Mouse (Mus musculus): ENCODE measurements around the gene Dsn1.

Dsn1 gene

DNA sequence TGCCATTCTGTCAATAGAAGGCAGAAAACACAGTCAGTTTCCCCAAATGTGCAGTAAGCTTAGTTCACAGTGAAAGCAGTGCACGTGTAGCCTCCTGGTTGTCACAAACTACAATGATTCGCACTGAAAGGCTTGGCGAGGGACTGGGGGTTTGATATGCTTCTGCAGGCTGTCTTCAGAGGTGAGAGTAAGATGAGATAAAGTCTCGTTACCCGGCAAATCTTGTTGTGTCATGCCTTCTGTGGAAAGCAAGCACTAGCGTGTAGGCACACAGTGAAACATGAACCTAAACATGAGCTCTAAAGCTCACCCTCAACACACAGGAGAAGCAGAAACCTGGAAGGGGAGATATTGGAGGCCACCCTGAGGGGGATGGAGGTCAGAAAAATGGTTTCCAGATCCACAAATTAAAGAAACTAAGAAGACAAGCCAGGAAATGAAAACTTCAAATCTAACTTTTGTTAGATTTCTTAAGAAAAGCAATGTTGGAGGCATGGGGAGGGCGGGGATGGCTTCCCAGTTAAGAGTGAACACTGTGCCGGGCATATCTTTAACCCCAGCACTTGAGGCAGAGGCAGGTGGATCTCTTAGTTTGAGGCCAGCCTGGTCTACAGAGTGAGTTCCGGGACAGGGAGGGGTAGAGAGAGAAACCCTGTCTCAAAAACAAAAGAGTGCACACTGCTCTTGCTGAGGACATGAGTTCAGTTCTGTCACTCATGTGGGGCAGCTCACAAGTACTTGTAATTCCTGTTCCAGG is 48.3 kb downstream of the Dsn1 start:
- no peak for DNase-seq

DNA sequence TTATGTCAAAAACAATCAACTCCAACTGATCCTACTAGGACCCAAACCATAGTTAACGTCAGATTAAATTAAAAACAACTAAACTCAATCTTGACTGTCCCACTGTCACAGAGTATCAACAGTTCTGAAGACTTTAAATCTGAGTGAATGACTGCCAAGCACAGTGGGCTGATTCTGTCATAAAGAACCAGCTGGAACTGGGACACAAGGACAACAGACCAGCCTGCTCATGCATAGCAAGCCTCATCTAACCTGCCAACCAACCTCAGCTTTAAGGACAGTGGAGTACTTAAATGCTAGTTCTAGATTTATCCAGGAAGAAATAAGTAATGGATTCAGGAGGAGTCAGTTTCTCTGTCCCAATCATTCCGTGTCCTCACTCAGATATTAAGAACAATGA is 49.9 kb downstream of the Dsn1 start:
- no peak for DNase-seq

DNA sequence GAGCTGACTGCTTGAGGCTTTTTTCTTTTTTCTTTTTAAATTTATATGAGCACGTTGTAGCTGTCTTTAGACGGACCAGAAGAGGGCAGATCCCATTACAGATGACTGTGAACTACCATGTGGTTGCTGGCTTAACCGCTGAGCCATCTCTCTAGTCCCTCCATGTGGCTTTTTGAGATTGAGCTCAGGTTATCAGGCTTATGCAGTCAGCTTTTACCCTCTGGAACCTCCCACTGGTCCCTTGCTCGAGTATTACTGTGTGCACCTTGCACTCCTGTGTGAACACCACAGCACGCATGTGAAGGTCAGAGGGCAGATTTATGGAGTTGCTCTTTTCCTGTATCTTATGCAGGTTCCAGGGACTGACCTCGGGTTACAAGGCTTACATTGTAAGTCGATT is 50.6 kb downstream of the Dsn1 start:
- DNase-seq = no peak

DNA sequence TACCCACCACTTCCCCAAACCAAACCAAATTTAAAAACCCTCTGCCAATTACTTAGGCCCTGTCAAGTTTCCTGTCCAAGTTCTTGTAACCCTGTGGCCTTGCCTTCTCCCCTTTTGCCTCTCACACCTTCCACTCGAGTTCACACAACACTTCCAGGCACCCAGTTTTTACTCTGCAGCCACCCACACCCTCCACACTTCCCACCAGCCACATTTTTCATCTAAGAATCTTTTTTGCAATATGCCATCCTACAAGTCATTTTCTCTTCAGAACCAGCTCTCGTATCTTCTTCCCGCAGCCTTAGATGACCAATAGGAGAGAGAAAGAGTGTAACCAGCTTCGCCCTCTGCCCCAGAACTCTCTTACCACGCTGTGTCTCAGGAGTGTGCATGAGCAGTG is 52.5 kb downstream of the Dsn1 start:
- DNase-seq = no peak

DNA sequence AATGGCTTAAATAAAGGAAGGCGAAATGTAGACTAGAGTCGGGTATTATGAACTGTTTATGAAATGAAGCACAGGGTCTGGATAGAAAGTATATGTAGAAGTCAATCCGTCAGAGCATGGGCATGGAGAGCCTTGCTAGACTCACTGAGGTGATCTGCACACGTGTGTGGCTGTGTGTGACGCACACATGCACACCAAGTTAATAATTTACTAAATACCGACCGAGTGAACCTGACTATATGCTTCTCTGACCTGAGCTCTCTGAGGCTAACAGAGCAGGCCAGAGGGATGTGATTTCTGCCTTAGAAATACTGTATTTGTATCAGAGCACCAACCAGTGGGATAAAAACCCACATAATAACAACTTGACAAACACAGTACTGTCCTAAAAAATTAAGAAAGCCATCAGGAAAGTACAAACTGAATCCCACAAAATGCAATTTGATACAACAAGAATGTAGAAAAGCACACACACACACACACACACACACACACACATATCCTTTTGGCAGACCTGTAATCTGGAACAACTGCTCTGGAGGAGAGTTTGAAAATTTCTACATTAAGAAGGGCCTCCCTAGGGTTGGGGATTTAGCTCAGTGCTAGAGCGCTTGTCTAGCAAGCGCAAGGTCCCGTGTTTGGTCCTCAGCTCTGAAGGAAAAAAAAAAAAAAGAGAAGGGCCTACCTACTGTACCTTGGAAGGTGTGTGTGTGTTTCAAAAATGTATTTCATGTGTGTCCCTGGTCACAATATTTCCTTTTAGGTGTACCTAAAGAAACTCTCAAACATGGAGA is 55.5 kb downstream of the Dsn1 start:
- no peak for DNase-seq

DNA sequence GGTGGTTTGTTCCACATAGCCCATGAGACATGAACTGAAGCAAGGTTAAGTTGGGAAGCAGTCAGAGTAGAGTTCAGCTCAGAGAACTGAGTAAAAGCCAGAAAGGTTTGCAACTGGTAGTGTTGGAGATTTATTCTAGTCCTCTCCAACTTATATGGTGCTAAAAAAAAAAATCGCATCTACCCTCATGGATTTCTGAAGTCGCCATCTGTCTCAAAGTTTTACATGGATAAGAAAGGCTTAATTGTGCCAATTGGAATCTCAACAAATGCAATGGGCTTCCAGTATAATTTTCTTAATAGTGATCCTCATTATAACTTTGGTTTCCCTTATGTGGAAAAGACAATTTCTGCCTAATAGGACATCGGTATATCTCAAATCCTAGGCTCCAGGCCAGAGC is 56.1 kb downstream of the Dsn1 start:
- DNase-seq = no peak

Measured in right cerebral cortex, postnatal 25 days (tissue).